Mouse (Mus musculus) Muller cell, postnatal 12 days (primary cell): ENCODE data around the gene Cpm.
"Not testable (repeated sequence)": the region's sequence is repeated elsewhere in the genome, so short reads cannot be mapped to it uniquely, and the experiment has no call there.

Experiments
- DNase-seq: peaks from one replicate; pipeline ENCODE4 v3.0.0-alpha.2; 2015; ENCODE audit errors: inconsistent ontology term

The Cpm gene

DNA sequence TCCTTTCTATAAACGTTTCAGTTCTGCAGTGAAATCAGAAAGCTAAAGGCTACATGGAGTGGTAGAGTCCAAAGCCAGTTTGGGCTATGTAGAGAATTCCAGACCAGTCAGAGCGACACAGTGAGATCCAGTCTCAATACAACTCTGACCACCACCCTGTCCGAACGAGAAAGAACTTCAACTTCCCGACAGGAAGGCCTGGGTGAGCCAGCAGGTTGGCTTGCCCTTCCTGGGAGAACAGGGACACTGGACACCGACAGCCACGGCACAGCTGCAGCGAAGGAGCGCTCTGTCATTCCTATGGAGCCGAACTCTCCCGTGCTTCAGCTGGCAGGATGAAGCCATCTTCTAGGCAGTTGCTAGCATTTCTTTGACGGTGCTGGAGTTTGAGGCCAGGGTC lies 106.1 kb downstream of the Cpm start:
- DNase-seq = not testable (repeated sequence)

DNA sequence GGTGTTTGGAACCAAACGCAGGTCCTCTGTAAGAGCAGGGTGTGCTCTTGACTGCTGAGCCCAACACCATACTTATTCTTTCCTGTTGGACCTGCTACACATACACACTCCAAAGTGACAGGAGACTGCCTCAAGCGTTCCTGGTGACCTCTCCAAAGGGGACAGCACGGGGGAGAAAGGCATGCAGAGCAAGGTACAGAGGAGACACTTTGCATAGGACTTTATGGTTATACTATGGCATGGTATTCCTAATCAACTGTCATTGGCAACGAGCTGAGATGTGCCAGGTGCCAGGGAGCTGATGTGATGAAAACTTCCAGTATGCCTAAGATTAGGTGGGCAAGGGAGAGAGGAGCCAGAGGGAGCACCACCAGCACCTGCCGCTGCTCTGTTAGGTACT lies 107.3 kb downstream of the Cpm start:
- DNase-seq = no peak
